Mouse (Mus musculus): Measurements from ENCODE around the gene 0610009B22Rik. TPM values are rescaled to one million over a fixed set of nuclear protein-coding genes. Genes with fewer than 3 reads are reported as not detected.
"Not testable (repeated sequence)": the region's sequence is repeated elsewhere in the genome, so short reads cannot be mapped to it uniquely, and the experiment has no call there.

The 0610009B22Rik gene
- polyA plus RNA-seq, 1 experiment from 2014 or later: 101 TPM

DNA sequence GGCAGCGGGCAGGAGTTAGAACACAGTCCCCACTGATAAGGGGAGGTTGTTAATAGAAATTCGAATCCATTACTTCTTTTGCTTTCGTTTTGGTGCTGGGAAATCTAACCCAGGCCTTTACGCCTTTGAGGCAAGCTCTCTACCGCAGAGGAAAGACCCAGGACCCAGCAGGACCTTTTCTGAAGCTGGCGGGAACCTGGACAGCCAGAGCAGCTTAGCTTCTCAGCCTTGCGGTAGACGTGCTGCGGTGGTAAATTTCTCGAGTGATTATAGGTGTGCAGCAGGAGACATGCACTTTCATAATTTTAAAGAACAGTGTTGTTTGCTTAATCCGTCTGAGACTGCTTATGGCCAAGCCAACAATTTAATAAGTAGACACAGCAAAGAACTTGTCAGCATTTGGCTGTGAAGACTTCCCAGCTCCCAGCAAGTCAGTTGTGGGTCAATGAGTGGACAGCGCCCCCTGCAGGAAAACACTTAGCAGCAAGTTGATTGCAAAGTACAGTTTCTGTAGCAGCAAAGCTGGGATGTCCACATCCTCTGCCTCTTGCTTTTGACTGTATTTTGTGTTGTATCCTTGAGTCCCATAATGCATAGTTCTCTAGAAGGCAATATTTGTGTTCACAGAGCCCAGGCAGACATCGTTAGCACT, 7.2 kb downstream of the 0610009B22Rik start:
- no peak overlapping the region for H3K4me2 ChIP-seq (replicated peaks)
- H3K27me3 ChIP-seq (replicated peaks): no peaks in the 10 kb centered on the region
- ATAC-seq (ENCODE audit: low FRiP score, low read depth): no peak
- H3K9me3 ChIP-seq: no peaks in the 10 kb centered on the region
- H3K9ac ChIP-seq: no peak overlapping the region
- H3K27ac ChIP-seq: no peak overlapping the region
- 0 out of 2 replicates have a peak, but pooled peaks cover 3% of the 10 kb centered on the region for H3K4me1 ChIP-seq
- no peak overlapping the region for H3K4me3 ChIP-seq
- WGBS: 40% methylated on average over 13 of the region's 13 CpGs
- peaks cover 12% of the 10 kb centered on the region for H3K36me3 ChIP-seq

DNA sequence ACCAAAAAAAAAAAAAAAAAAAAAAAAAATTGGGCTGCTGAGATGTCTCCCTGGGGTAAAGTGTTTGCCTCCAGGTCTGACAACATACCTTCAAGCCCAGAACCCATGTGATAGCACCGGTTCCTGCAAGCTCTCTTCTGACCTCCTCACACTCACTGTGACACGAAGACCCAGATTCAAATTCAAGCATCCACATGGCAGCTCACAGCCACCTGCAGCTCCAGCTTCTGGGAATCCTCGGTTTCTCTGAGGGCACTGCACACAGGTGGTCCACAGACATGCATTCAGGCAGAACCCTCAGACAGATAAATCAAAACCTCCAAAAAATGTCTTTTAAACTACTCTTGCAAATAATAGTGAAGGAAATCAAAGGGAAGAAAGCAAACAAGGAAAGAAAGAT, 9.2 kb downstream of the 0610009B22Rik start:
- no peak overlapping the region for H3K27ac ChIP-seq
- H3K4me1 ChIP-seq: 0 out of 2 replicates have a peak, but pooled peaks cover 3% of the 10 kb centered on the region
- H3K9ac ChIP-seq: no peak overlapping the region
- H3K4me3 ChIP-seq: no peak overlapping the region
- H3K27me3 ChIP-seq (replicated peaks): no peaks in the 10 kb centered on the region
- no peak overlapping the region for H3K4me2 ChIP-seq (replicated peaks)
- ATAC-seq (ENCODE audit: low FRiP score, low read depth): no peak
- no peaks in the 10 kb centered on the region for H3K36me3 ChIP-seq
- WGBS: 88% methylated on average over 3 of the region's 3 CpGs
- no peaks in the 10 kb centered on the region for H3K9me3 ChIP-seq

DNA sequence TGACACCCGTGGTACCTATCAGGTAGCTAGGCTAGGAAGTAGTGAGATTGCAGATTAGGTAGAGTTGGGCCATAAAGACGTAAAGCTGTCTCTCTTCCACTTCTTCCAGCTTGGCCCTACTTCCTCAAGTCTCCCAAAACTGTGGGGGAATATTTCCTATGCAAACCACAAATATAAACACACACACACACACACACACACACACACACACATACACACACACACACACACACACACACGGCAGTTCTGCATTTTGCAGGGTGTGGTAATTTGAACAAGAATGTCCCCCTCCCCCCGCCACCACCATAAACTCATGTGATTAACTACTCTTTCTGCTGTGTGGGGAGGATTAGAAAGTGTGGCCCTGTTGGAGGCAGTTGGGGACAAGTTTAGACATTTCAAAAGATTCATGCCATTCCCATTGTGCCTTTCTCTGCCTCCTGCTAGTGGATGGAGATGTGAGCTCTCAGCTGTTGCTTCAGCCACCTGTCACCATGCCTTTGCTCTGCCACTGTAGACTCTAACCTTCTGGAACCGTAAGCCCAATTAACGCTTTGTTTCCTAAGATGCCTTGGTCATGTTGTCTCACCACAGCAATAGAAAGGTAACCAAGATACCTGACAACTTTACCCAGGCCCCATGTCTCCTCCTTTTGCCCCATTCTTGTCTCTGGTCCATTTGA, 10.8 kb downstream of the 0610009B22Rik start:
- H3K27ac ChIP-seq: no peak overlapping the region
- no peak overlapping the region for H3K4me3 ChIP-seq
- H3K4me2 ChIP-seq (replicated peaks): no peak overlapping the region
- WGBS: 70% methylated on average over 6 of the region's 6 CpGs
- no peaks in the 10 kb centered on the region for H3K9me3 ChIP-seq
- no peak for ATAC-seq (ENCODE audit: low FRiP score, low read depth)
- H3K36me3 ChIP-seq: no peaks in the 10 kb centered on the region
- H3K4me1 ChIP-seq: 0 out of 2 replicates have a peak, but pooled peaks cover 3% of the 10 kb centered on the region
- no peaks in the 10 kb centered on the region for H3K27me3 ChIP-seq (replicated peaks)
- no peak overlapping the region for H3K9ac ChIP-seq

DNA sequence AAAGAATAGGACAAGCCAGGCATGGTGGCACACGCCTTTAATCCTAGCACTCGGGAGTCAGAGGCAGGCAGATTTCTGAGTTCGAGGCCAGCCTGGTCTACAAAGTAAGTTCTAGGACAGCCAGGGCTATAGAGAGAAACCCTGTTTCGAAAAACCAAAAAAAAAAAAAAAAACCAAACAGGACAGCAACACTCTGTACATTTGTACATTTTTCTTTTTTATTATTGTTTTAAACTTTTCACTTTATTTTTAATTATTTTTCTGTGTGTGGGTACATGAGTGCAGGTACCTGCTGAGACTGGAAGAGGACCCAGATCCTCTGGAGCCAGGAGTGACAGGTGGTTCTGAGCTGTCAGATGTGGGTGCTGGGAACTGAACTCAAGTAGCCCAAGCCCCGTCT, 13.3 kb downstream of the 0610009B22Rik start:
- WGBS: 73% methylated on average over 5 of the region's 5 CpGs

DNA sequence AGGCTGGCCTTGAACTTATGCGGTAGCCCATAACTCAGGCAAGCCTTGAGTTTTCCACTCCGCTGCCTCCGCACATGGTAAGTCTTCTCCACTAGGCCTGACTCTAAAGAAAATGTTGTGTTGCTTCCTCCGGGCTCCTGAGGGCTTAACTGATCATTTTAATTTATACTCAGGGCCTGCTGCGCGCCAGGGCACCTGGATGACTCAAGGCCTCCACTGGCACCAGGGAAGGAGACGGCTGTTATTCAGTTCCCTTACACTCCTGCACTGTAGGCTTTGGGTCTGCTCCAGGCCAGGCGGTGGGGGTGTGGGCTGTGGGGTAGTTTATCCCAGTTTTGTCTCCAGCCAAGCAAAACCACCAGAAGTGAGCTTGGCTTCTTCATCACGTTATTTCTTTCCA, 15.4 kb downstream of the 0610009B22Rik start:
- H3K4me1 ChIP-seq: no peaks in the 10 kb centered on the region
- no peaks in the 10 kb centered on the region for H3K27me3 ChIP-seq (replicated peaks)
- 83% methylated on average over 9 of the region's 9 CpGs for WGBS
- H3K9ac ChIP-seq: no peak overlapping the region
- no peaks in the 10 kb centered on the region for H3K9me3 ChIP-seq
- no peak for ATAC-seq (ENCODE audit: low FRiP score, low read depth)
- no peak overlapping the region for H3K27ac ChIP-seq
- H3K4me3 ChIP-seq: no peak overlapping the region
- H3K36me3 ChIP-seq: no peaks in the 10 kb centered on the region
- H3K4me2 ChIP-seq (replicated peaks): no peak overlapping the region

More for the DNA sequence above, 13.3 kb downstream of the 0610009B22Rik start:
- no peaks in the 10 kb centered on the region for H3K9me3 ChIP-seq
- H3K4me1 ChIP-seq: no peaks in the 10 kb centered on the region
- no peak overlapping the region for H3K4me3 ChIP-seq
- H3K36me3 ChIP-seq: no peaks in the 10 kb centered on the region
- no peak overlapping the region for H3K4me2 ChIP-seq (replicated peaks)
- ATAC-seq (ENCODE audit: low FRiP score, low read depth): no peak
- no peak overlapping the region for H3K27ac ChIP-seq
- H3K27me3 ChIP-seq (replicated peaks): no peaks in the 10 kb centered on the region
- no peak overlapping the region for H3K9ac ChIP-seq

DNA sequence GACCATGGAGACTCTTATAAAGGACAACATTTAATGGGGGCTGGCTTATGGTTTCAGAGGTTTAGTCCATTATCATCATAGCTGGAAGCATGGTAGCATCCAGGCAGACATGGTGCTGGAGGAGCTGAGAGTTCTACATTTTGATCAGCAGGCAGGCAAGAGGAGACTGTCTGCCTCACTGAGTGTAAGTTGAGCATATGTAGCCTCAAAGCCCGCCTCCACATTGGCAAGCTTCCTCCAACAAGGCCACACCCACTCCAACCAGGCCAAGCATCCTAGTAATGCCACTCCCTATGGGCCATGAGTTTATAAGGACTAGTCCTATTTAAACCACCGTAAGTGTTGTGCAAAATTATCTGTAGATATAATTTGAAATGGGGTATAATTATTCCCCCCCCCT, 17.3 kb downstream of the 0610009B22Rik start:
- Histone ChIP-seq H3K36me3 (no peaks in the 10 kb centered on the region), H3K27me3 (replicated peaks) (no peaks in the 10 kb centered on the region), H3K9me3 (no peaks in the 10 kb centered on the region), H3K27ac (no peak overlapping the region), H3K4me1 (no peaks in the 10 kb centered on the region), H3K4me2 (replicated peaks) (no peak overlapping the region), H3K4me3 (no peak overlapping the region), H3K9ac (no peak overlapping the region)
- ATAC-seq (ENCODE audit: low FRiP score, low read depth): no peak
- WGBS: 78% methylated on average over 2 of the region's 2 CpGs

DNA sequence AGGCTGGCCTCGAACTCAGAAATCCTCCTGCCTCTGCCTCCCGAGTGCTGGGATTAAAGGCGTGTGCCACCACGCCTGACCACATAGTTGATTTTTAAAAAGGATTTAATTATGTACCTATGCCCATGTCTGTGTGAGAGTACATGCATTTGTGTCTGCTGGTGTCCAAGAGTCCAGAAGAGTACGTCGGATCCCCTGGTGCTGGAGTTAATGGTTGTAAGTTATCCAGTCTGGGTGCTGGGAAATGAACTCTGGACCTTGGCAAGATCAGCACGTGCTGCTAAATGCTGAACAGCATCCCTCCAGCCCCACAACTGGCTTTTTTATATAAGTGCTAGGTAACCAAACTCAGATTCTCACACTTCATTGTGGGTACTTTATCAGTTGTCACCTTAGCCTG, 17.8 kb downstream of the 0610009B22Rik start:
- Histone ChIP-seq H3K9ac (no peak overlapping the region), H3K4me2 (replicated peaks) (no peak overlapping the region), H3K27me3 (replicated peaks) (no peaks in the 10 kb centered on the region), H3K4me3 (no peak overlapping the region), H3K9me3 (no peaks in the 10 kb centered on the region), H3K27ac (no peak overlapping the region), H3K4me1 (no peaks in the 10 kb centered on the region), H3K36me3 (no peaks in the 10 kb centered on the region)
- WGBS: 96% methylated on average over 7 of the region's 7 CpGs
- ATAC-seq (ENCODE audit: low FRiP score, low read depth): no peak

DNA sequence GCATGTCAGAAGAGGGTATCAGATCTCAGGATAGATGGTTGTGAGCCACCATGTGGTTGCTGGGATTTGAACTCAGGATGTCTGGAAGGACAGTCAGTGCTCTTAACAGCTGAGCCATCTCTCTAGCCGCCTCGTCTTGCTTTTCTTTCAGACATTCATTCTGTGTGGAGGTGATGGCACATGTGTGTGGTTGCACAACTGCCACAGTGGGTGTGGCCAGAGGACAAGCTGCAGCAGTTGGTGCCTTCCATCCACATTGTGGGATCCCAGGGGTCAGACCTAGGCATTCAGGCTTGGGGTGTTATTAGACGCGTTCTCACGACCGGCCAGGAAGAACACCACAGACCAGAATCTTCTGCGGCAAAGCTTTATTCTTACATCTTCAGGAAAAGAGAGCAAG, 23.9 kb downstream of the 0610009B22Rik start:
- H3K4me3 ChIP-seq; H3K9ac ChIP-seq; H3K27me3 ChIP-seq (replicated peaks); H3K9me3 ChIP-seq; H3K4me1 ChIP-seq; H3K4me2 ChIP-seq (replicated peaks); ATAC-seq (ENCODE audit: low FRiP score, low read depth); H3K36me3 ChIP-seq; H3K27ac ChIP-seq: not testable (repeated sequence)
- WGBS: 94% methylated on average over 7 of the region's 7 CpGs

DNA sequence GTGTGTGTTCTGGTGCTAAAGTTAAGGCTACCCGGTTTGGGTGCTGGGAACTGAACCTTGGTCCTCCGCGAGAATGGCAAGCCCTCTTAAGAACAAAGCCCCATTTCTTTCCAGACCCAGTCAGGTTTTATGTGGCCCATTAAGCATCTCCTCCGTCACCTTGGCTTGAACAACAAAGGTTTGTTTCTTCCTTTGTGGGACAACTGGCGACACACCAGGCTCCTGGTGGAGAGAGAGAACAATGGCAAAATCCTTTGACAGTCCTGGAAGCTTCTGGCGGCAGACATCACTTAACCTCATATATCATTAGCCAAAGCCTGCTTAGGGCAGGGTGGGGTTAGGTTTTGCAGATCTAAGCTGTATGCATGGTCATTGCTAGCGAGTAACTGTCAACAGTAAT, 26.0 kb downstream of the 0610009B22Rik start:
- H3K4me2 ChIP-seq (replicated peaks): no peak overlapping the region
- ATAC-seq (ENCODE audit: low FRiP score, low read depth): no peak
- H3K27ac ChIP-seq: no peak overlapping the region
- H3K4me1 ChIP-seq: no peaks in the 10 kb centered on the region
- no peaks in the 10 kb centered on the region for H3K9me3 ChIP-seq
- no peak overlapping the region for H3K9ac ChIP-seq
- 64% methylated on average over 7 of the region's 7 CpGs for WGBS
- H3K36me3 ChIP-seq: no peaks in the 10 kb centered on the region
- H3K4me3 ChIP-seq: no peak overlapping the region
- H3K27me3 ChIP-seq (replicated peaks): no peaks in the 10 kb centered on the region

DNA sequence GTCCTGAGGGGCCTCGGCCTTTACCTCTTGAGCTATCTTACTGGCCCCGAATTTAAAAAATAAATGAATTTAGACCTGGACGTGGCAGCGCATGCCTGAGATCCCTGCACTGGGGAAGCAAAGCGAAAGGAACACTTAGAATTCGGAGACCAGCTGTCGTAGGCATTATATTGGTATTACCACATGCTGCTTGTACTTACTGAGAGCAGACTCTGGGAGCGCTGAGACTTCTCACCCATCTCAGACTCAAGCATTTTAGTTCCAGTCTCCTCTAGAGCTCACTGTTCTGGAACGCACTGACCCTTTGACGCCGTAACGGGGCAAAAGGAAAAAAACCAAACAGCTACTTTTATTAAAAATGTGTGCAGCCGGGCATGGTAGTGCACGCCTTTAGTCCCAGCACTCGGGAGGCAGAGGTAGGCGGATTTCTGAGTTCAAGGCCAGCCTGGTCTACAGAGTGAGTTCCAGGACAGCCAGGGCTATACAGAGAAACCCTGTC, 26.8 kb downstream of the 0610009B22Rik start:
- 81% methylated on average over 16 of the region's 16 CpGs for WGBS
- Histone ChIP-seq H3K4me2 (replicated peaks) (no peak overlapping the region), H3K4me3 (no peak overlapping the region), H3K4me1 (no peaks in the 10 kb centered on the region), H3K27ac (no peak overlapping the region), H3K9ac (no peak overlapping the region), H3K9me3 (no peaks in the 10 kb centered on the region), H3K27me3 (replicated peaks) (no peaks in the 10 kb centered on the region), H3K36me3 (no peaks in the 10 kb centered on the region)
- ATAC-seq (ENCODE audit: low FRiP score, low read depth): no peak

DNA sequence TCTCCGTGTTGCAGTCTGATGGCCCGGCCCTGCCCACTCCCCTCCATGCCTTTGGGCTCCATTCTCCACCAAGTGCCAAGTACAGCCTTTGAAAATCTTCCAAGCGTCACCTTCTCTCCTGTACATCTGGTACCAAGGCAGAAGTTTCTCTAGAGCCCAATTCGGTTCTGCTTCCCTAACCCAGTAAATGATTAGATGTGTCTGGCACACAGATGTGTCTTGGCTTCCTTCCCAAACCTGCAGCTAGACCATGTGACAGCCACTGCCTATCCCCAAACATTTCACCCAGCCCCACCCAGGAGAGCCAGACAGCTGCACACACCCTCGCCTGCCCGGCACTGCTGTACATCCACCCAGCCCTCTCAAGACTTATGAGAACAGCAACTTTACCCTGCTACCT, 30.0 kb downstream of the 0610009B22Rik start:
- Histone ChIP-seq H3K27ac (no peak overlapping the region), H3K27me3 (replicated peaks) (no peaks in the 10 kb centered on the region), H3K4me3 (no peak overlapping the region), H3K4me1 (no peaks in the 10 kb centered on the region), H3K36me3 (no peaks in the 10 kb centered on the region), H3K9me3 (no peaks in the 10 kb centered on the region), H3K9ac (no peak overlapping the region; the same call in 1 of the 2 replicates), H3K4me2 (replicated peaks) (no peak overlapping the region)
- WGBS: 73% methylated on average over 6 of the region's 6 CpGs
- ATAC-seq (ENCODE audit: low FRiP score, low read depth): no peak

DNA sequence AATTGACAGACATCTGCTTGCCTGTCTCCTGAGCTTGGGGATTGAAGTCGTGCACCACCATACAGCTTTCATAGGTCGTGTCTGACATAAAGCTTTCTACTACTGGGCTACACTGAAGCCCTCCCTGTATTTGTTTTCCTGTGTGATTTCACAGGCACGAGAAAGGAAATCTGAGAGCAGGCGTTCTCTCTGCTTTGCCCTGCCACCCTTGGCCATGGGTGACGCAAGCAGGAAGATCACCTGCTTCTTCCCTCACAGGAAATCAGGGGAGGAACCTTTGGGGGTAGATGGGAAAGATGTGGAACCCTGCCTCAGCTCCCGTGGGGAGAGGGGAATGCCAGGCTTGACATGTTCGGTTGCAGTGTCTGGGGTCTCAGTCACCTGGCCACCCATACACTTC, 30.4 kb downstream of the 0610009B22Rik start:
- Histone ChIP-seq H3K9ac (no peak overlapping the region; the same call in 1 of the 2 replicates), H3K4me3 (no peak overlapping the region), H3K4me1 (no peaks in the 10 kb centered on the region), H3K27me3 (replicated peaks) (no peaks in the 10 kb centered on the region), H3K9me3 (no peaks in the 10 kb centered on the region), H3K4me2 (replicated peaks) (no peak overlapping the region), H3K36me3 (no peaks in the 10 kb centered on the region), H3K27ac (no peak overlapping the region)
- no peak for ATAC-seq (ENCODE audit: low FRiP score, low read depth)
- WGBS: 67% methylated on average over 7 of the region's 7 CpGs

Measured in neural tube, embryonic 12.5 days (tissue).